Mouse (Mus musculus) heart, embryonic 13.5 days (tissue): ENCODE results near the gene Tspan5. TPM values are rescaled to one million over a fixed set of nuclear protein-coding genes. Genes with fewer than 3 reads are reported as not detected.
A peak's percentile ranks its signal among the peaks of the same experiment; 100 is the strongest.

Experiments used
- ATAC-seq: fragments of 200-750 bp; cut with Nextera tagmentation; 2 replicates; pipeline ENCODE4 v1.8.0; 2017; ENCODE audit warnings: moderate TSS enrichment; ENCODE audit not compliant: insufficient number of reproducible peaks, low FRiP score, low TSS enrichment; ENCODE audit errors: extremely low read depth
- H3K27ac ChIP-seq: fragments of 300-500 bp; sonication (generic); replicated peaks from 2 replicates; pipeline ENCODE4 v1.5.1; 2015; ENCODE audit warnings: moderate library complexity, mild to moderate bottlenecking, inconsistent platforms
- H3K27me3 ChIP-seq: fragments of 300-500 bp; sonication (generic); replicated peaks from 2 replicates; pipeline ENCODE4 v1.6.1; 2015; ENCODE audit warnings: mild to moderate bottlenecking, inconsistent platforms
- H3K36me3 ChIP-seq: fragments of 300-500 bp; sonication (generic); 2 replicates; pipeline ENCODE4 v1.6.1; 2015; ENCODE audit warnings: mild to moderate bottlenecking, inconsistent platforms
- H3K4me1 ChIP-seq: fragments of 300-500 bp; sonication (generic); 2 replicates; pipeline ENCODE4 v1.6.1; 2015; ENCODE audit warnings: inconsistent platforms
- H3K4me2 ChIP-seq: fragments of 300-500 bp; sonication (generic); 2 replicates; pipeline ENCODE4 v1.6.1; 2015; ENCODE audit warnings: inconsistent platforms, mild to moderate bottlenecking, moderate library complexity
- H3K4me3 ChIP-seq: fragments of 300-500 bp; sonication (generic); 2 replicates; pipeline ENCODE4 v1.5.1; 2015; ENCODE audit warnings: moderate library complexity, mild to moderate bottlenecking, inconsistent platforms
- H3K9ac ChIP-seq: fragments of 300-500 bp; sonication (generic); 2 replicates; pipeline ENCODE4 v1.6.1; 2015; ENCODE audit warnings: inconsistent platforms, mild to moderate bottlenecking, moderate library complexity
- H3K9me3 ChIP-seq: fragments of 300-500 bp; sonication (generic); 2 replicates; pipeline ENCODE4 v1.6.1; 2016; ENCODE audit warnings: inconsistent platforms
- WGBS: fragments of 180-500 bp; shearing (Covaris S2); methylation state at CpG from one replicate; pipeline ENCODE4 v1.1.7; 2015; ENCODE audit warnings: mixed read lengths; 5-methylcytosine and 5-hydroxymethylcytosine counted together
- polyA plus RNA-seq: library from polyadenylated mRNA; unstranded; fragments of >200 nt; fragmentation: Nextera tagmentation; extraction: Ambion mirVana; gene quantifications from 2 replicates; pipeline ENCODE4 v1.2.1, GENCODE M21; 2015

Tspan5 gene
- polyA plus RNA-seq, 1 experiment from 2014 or later = 16.2 TPM

GRCm38 (mm10) chr3:138744030-138744774, 2.2 kb downstream of the Tspan5 start:
- no peak overlapping the region for H3K9ac ChIP-seq

DNA sequence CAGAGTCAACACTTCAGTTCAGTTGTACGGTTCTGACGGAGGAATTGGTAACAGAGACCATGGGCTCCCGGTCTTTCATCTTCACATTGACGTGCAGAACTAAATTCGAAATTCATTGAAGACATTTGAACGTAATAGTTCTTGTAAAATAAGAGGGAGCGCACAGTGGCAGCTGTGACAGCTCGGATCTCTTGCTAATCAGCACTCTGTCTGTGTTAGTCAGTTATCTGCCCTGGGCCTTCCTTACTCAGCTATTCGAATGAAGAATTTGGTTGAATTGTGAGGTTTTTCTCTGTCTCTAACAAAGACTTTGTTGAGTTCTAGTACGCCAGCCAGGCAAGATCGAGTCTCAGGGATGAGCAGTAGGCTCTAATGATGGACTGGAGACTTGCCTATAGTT, 3.1 kb downstream of the Tspan5 start:
- Histone ChIP-seq H3K4me1 (peaks cover 36% of the 10 kb centered on the region), H3K27me3 (peaks cover 18% of the 10 kb centered on the region), H3K9me3 (no peaks in the 10 kb centered on the region), H3K4me3 (no peak overlapping the region), H3K9ac (no peak overlapping the region), H3K27ac (no peak overlapping the region), H3K36me3 (no peaks in the 10 kb centered on the region), H3K4me2 (peak overlapping the region; percentile 95; the same call in 1 of the 2 replicates)
- 53% methylated on average over 11 of the region's 11 CpGs for WGBS
- no peak for ATAC-seq

More at GRCm38 (mm10) chr3:138744030-138744774, 2.2 kb downstream of the Tspan5 start:
- ATAC-seq = no peak
- Histone ChIP-seq H3K4me1 (peaks cover 40% of the 10 kb centered on the region), H3K27ac (no peak overlapping the region; the same call in 1 of the 2 replicates), H3K4me3 (peak overlapping the region; percentile 87), H3K9me3 (no peaks in the 10 kb centered on the region), H3K27me3 (peaks cover 18% of the 10 kb centered on the region), H3K36me3 (no peaks in the 10 kb centered on the region), H3K4me2 (peak overlapping the region; percentile 95)
- WGBS = 42% methylated on average over 8 of the region's 8 CpGs

DNA sequence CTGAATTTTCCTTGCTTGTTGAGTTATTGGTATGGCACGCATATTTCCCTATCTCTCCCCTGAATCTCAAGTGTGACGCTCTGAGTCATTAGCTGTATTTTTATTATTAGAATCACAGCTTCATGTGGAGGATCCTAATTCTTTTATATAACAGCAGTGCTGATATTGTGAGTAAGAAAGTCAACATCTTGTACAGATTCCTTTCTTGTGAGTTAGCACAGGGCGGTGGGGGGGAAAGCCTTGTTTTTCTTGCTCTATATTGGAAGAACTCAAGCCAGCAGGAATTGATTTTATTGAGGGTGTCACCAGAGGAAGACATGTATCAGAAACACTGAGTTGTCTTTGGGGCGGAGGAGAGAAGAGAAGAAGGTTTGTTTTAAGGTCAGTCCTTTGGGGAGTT, 3.6 kb downstream of the Tspan5 start:
- peaks cover 13% of the 10 kb centered on the region for H3K27me3 ChIP-seq
- no peak overlapping the region for H3K4me2 ChIP-seq
- H3K9ac ChIP-seq = no peak overlapping the region
- H3K4me1 ChIP-seq = peaks cover 36% of the 10 kb centered on the region
- no peak overlapping the region for H3K4me3 ChIP-seq
- H3K36me3 ChIP-seq = no peaks in the 10 kb centered on the region
- WGBS = 69% methylated on average over 4 of the region's 4 CpGs
- H3K27ac ChIP-seq = no peak overlapping the region
- no peak for ATAC-seq
- no peaks in the 10 kb centered on the region for H3K9me3 ChIP-seq

GRCm38 (mm10) chr3:138746556-138746955, 4.6 kb downstream of the Tspan5 start:
- 64% methylated on average over 8 of the region's 8 CpGs for whole genome bisulfite sequencing
- H3K9ac ChIP-seq = no peak overlapping the region
- H3K4me1 ChIP-seq = peaks cover 31% of the 10 kb centered on the region
- no peak overlapping the region for H3K27ac ChIP-seq
- H3K4me2 ChIP-seq = no peak overlapping the region
- ATAC-seq = no peak
- H3K36me3 ChIP-seq = no peaks in the 10 kb centered on the region
- H3K9me3 ChIP-seq = no peaks in the 10 kb centered on the region
- no peak overlapping the region for H3K4me3 ChIP-seq
- peaks cover 6% of the 10 kb centered on the region; the same call in 1 of the 2 replicates for H3K27me3 ChIP-seq

GRCm38 (mm10) chr3:138747035-138747434, 5.0 kb downstream of the Tspan5 start:
- no peak overlapping the region for H3K9ac ChIP-seq
- H3K9me3 ChIP-seq = no peaks in the 10 kb centered on the region
- no peaks in the 10 kb centered on the region for H3K36me3 ChIP-seq
- H3K4me1 ChIP-seq = peaks cover 31% of the 10 kb centered on the region
- H3K4me3 ChIP-seq = no peak overlapping the region
- 78% methylated on average over 5 of the region's 5 CpGs for WGBS
- 0 out of 2 replicates have a peak, but pooled peaks cover 5% of the 10 kb centered on the region for H3K27me3 ChIP-seq
- no peak overlapping the region for H3K27ac ChIP-seq
- no peak for ATAC-seq
- no peak overlapping the region for H3K4me2 ChIP-seq

DNA sequence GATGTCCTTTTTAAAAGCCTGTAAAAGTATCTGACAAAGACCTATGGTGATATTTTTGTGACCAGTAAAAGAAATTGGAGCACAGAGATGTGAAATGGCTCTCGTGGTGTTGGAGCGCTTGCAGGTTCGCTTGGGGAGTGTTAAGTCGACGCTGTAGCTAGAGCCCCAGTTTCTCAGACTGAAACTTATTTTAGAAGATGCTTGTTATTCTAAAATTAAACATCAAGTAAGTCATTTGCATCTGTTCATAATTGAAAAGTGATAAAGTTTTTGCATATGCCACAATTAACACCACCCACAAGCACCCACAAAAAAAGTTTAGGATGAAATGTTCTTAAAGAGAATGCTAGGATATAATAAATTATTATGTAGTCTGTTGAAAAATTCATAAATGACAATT, 6.0 kb downstream of the Tspan5 start:
- Histone ChIP-seq H3K4me3 (no peak overlapping the region), H3K4me2 (no peak overlapping the region), H3K36me3 (no peaks in the 10 kb centered on the region), H3K4me1 (peaks cover 34% of the 10 kb centered on the region), H3K9me3 (no peaks in the 10 kb centered on the region), H3K27me3 (0 out of 2 replicates have a peak, but pooled peaks cover 5% of the 10 kb centered on the region), H3K27ac (no peak overlapping the region), H3K9ac (no peak overlapping the region)
- WGBS = 88% methylated on average over 5 of the region's 5 CpGs
- ATAC-seq = no peak

GRCm38 (mm10) chr3:138749645-138750044, 7.7 kb downstream of the Tspan5 start:
- Histone ChIP-seq H3K27me3 (0 out of 2 replicates have a peak, but pooled peaks cover 2% of the 10 kb centered on the region), H3K4me3 (no peak overlapping the region), H3K27ac (no peak overlapping the region), H3K4me1 (peaks cover 27% of the 10 kb centered on the region), H3K36me3 (no peaks in the 10 kb centered on the region), H3K4me2 (no peak overlapping the region), H3K9ac (no peak overlapping the region), H3K9me3 (no peaks in the 10 kb centered on the region)
- 62% methylated on average over 9 of the region's 9 CpGs for WGBS
- ATAC-seq = no peak

DNA sequence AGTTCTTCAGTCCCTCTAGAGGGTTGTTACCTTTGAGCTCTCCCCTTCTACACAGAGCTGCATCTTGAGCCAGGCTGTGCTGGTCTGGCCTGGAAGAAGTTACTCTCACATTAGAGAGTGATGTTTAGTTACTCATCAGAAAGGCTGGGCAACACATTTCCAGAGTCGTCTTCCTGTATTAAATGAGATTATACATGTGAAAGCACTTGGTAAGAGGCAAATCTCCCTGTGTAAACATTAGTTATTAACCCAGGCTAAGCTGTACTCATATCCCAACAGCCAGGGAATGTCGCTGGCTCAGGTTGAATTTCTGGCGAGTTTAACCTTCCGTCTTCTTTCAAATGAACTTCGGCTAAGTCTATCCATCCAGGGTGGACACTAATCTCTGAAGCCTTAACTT, 9.3 kb downstream of the Tspan5 start:
- Histone ChIP-seq H3K4me1 (peaks cover 13% of the 10 kb centered on the region), H3K27me3 (0 out of 2 replicates have a peak, but pooled peaks cover 2% of the 10 kb centered on the region), H3K9ac (no peak overlapping the region), H3K4me3 (no peak overlapping the region), H3K9me3 (no peaks in the 10 kb centered on the region), H3K27ac (no peak overlapping the region), H3K36me3 (no peaks in the 10 kb centered on the region), H3K4me2 (no peak overlapping the region)
- 64% methylated on average over 5 of the region's 5 CpGs for WGBS
- ATAC-seq = no peak

DNA sequence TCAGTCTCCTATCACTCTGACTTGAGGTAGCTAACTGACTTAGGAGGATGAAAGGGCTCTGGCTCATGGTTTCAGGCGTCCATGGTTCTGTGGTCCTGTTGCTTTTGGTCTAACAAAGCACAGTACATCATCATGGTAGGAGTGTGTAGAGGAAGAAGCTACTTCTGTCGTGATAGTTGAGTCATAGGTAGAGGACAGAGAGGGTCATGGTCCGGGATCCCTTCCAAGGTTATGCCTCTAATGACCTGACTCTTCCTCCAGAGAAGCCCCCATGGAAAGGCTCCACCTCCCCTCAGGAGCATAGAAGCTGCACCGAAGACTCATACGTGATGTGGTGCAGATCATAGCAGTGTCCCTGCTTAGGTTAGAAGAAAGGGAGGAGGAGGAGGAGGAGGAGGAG, 10.1 kb downstream of the Tspan5 start:
- no peak for ATAC-seq

DNA sequence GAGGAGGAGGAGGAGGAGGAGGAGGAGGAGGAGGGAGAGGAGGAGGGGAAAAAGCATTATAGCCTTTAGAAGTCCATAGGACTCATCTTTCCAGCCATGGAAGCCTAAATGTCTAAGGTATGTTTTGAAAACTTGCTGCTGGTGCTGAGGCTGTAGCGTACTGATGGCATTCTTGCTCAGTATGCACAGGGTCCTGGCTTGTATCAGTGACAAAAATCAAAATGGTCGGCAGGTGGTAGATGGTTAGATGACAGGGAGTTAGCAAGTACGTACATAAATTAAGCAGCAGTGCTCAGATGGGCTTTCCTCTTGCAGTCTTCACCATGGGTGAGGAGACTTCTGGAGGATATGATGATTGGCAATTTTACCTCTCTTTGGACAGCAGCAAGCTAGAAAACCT, 10.8 kb downstream of the Tspan5 start:
- Histone ChIP-seq H3K4me2 (no peak overlapping the region), H3K27me3 (0 out of 2 replicates have a peak, but pooled peaks cover 2% of the 10 kb centered on the region), H3K27ac (no peak overlapping the region), H3K36me3 (no peaks in the 10 kb centered on the region), H3K4me1 (peaks cover 10% of the 10 kb centered on the region), H3K4me3 (no peak overlapping the region), H3K9ac (no peak overlapping the region), H3K9me3 (no peaks in the 10 kb centered on the region)
- WGBS = 54% methylated on average over 3 of the region's 3 CpGs
- ATAC-seq = no peak

More for the DNA sequence above, 10.1 kb downstream of the Tspan5 start:
- 62% methylated on average over 5 of the region's 5 CpGs for WGBS
- H3K27me3 ChIP-seq = 0 out of 2 replicates have a peak, but pooled peaks cover 2% of the 10 kb centered on the region
- no peak overlapping the region for H3K9ac ChIP-seq
- H3K36me3 ChIP-seq = no peaks in the 10 kb centered on the region
- H3K4me1 ChIP-seq = peaks cover 10% of the 10 kb centered on the region
- no peak overlapping the region for H3K4me2 ChIP-seq
- no peaks in the 10 kb centered on the region for H3K9me3 ChIP-seq
- H3K27ac ChIP-seq = no peak overlapping the region
- no peak overlapping the region for H3K4me3 ChIP-seq

- Histone ChIP-seq H3K4me3 (no peak overlapping the region), H3K27ac (no peak overlapping the region), H3K36me3 (no peaks in the 10 kb centered on the region), H3K4me2 (0 out of 2 replicates have a peak overlapping the region, but pooled peaks have one; percentile 25), H3K27me3 (0 out of 2 replicates have a peak, but pooled peaks cover 2% of the 10 kb centered on the region), H3K9ac (no peak overlapping the region), H3K4me1 (peaks cover 10% of the 10 kb centered on the region), H3K9me3 (no peaks in the 10 kb centered on the region)
- ATAC-seq = no peak
- 30% methylated on average over 12 of the region's 12 CpGs for WGBS
These were observed 11.3 kb downstream of the Tspan5 start for GRCm38 (mm10) chr3:138753182-138753885.
